Mouse (Mus musculus) G1E (cell line): ENCODE data around the gene Mrpl22. TPM values are rescaled to one million over a fixed set of nuclear protein-coding genes. Genes with fewer than 3 reads are reported as not detected.

Experiments used
- ATAC-seq: 2 replicates; pipeline ENCODE4 v1.8.0; 2016; ENCODE audit warnings: mild to moderate bottlenecking; ENCODE audit not compliant: insufficient number of reproducible peaks, poor library complexity, low FRiP score, severe bottlenecking; ENCODE audit errors: extremely low read depth
- DNase-seq: peaks from one replicate; pipeline ENCODE4 v3.0.0; 2012; ENCODE audit warnings: low spot score
- H3K27me3 ChIP-seq: 2 replicates; pipeline ENCODE4 v1.6.1; 2012; ENCODE audit warnings: mild to moderate bottlenecking, low read length, inconsistent platforms; ENCODE audit not compliant: insufficient read depth
- H3K36me3 ChIP-seq: replicated peaks from 2 replicates; pipeline ENCODE3; 2012; ENCODE audit warnings: mild to moderate bottlenecking, inconsistent platforms
- H3K4me1 ChIP-seq: 2 replicates; pipeline ENCODE4 v1.6.1; 2012; ENCODE audit warnings: low read depth, low read length, inconsistent platforms, mixed read lengths; ENCODE audit not compliant: insufficient read depth
- H3K4me3 ChIP-seq: 2 replicates; pipeline ENCODE4 v1.5.1; 2012; ENCODE audit warnings: low read depth, mild to moderate bottlenecking, inconsistent platforms, low read length, moderate library complexity, mixed read lengths
- H3K9me3 ChIP-seq: replicated peaks from 2 replicates; pipeline ENCODE4 v1.6.1; 2012; ENCODE audit warnings: inconsistent platforms
- CTCF ChIP-seq: IDR thresholded peaks from 2 replicates; pipeline ENCODE4 v1.5.1; 2012; ENCODE audit warnings: low read depth, low read length, inconsistent platforms, mixed read lengths
- GATA1 ChIP-seq: IDR thresholded peaks from 2 replicates; pipeline ENCODE4 v1.6.1; 2012; ENCODE audit warnings: borderline replicate concordance, low read length, inconsistent platforms, mixed read lengths
- GATA2 ChIP-seq: IDR thresholded peaks from 2 replicates; pipeline ENCODE4 v1.6.1; 2012; ENCODE audit warnings: low read depth, low read length, inconsistent platforms, borderline replicate concordance
- POLR2AphosphoS5 ChIP-seq: IDR thresholded peaks from 2 replicates; pipeline ENCODE4 v1.6.1; 2012; ENCODE audit warnings: low read depth, low read length, inconsistent platforms; ENCODE audit not compliant: insufficient replicate concordance
- TAL1 ChIP-seq: conservative IDR thresholded peaks from 2 replicates; pipeline ENCODE4 v1.6.1; 2012; ENCODE audit warnings: low read depth, low read length, inconsistent platforms, mixed read lengths
- polyA plus RNA-seq: library from polyadenylated mRNA; stranded (reverse); fragments of >175 nt; gene quantifications from 2 replicates; pipeline ENCODE4 v1.2.3, GENCODE M21; 2012
- total RNA-seq, 2 experiments: library from RNA; stranded (forward) in 1 of 2; stranded (reverse) in 1 of 2; fragments of 200-1000 nt in 1 of 2; fragments of >200 nt in 1 of 2; fragmentation: Nextera tagmentation in 1 of 2; gene quantifications; 2 replicates each; pipeline ENCODE4 v1.2.3; 2014 to 2017

Gene Mrpl22
- total and polyA plus RNA-seq, 3 experiments, result 19.0 to 72.6 (median 67.5) TPM

DNA sequence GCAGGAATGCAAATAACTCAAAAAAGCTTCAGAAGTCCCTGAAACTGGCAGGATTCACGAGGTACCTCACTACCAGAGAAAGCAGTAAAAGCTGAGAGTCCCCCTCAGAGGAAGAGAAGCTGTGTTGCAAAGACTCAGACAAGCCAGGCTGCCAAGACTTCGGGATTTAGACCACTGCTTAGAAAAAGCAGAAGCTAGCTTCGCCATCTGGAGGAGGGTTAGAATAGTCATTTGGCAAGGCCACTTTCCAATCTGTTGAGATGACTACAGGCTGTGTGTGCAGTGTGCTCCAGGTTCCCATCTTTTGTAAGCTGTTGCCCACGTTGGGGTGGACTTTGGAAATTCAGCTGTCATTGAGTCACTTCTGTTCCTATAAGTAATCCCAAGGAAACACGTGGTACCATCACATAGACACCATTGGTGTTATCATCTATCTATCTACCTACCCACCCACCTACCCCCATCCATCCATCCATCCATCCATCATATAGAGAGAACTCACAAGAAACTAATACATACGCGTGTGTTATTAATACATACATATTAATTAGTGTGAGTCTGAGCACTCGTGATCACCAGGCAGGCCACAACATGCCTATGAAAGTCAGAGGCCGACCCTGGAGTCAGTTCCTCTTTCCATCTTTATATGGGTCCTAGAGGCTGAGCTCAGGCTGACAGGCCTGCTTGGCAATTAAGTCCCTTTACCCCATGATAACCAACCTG lies 27.6 kb upstream of the Mrpl22 start:
- TF ChIP-seq TAL1, result no peak
- no peak for TF ChIP-seq POLR2AphosphoS5
- no peak for TF ChIP-seq GATA2
- no peak for TF ChIP-seq GATA1
- no peak for TF ChIP-seq CTCF
- H3K27me3 ChIP-seq, result no peaks in the 10 kb centered on the region
- peaks cover 96% of the 10 kb centered on the region for H3K36me3 ChIP-seq
- DNase-seq (no peak), ATAC-seq (peak; percentile 28; the same call in 1 of the 2 replicates)
- no peak overlapping the region for H3K4me3 ChIP-seq
- H3K9me3 ChIP-seq, result no peaks in the 10 kb centered on the region
- H3K4me1 ChIP-seq, result peaks cover 2% of the 10 kb centered on the region; the same call in 1 of the 2 replicates

DNA sequence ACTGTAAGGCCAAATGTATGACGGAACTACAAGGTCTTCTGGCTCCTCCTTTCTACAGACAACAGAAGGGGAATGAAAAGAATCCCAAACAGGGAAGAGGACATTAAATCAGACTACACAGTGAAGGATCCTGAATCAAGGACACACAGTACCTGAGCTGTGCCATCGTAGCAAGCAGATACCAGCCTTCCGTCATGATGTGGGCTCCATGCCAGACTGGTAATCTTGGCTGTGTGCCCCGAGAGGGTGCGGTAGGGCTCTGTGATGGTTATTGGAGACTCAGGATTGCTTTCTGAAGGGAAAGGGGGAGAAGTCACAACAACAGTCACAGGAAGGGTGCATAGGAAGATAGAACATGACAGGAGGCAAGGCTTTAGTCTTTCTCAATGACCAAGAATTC lies 25.2 kb upstream of the Mrpl22 start:
- DNase-seq, result no peak
- ATAC-seq, result no peak
- H3K27me3 ChIP-seq, result no peaks in the 10 kb centered on the region
- peaks cover 3% of the 10 kb centered on the region; the same call in 1 of the 2 replicates for H3K4me1 ChIP-seq
- peaks cover 95% of the 10 kb centered on the region for H3K36me3 ChIP-seq
- H3K9me3 ChIP-seq, result no peaks in the 10 kb centered on the region
- TF ChIP-seq GATA1 (no peak), CTCF (no peak), GATA2 (no peak), TAL1 (no peak), POLR2AphosphoS5 (no peak)
- no peak overlapping the region for H3K4me3 ChIP-seq

DNA sequence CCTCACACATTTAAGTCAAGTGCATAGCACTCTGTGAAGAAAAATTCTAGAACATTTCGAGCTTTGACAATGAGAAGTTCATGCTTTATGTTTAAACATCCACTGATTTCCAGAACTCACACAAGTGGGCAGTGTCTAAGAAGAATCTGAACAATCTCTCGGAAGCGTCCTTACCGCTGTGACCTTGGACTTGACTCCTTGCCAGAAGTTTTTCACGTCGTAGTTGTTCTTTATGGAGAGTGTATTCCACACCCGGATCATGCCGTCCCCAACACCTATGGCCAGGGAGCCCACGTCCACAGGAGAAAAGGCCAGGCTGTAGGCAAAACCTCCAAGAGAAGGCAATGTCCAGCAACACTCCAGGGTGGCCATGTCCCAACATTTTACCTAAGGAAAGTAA lies 16.0 kb upstream of the Mrpl22 start:
- TF ChIP-seq CTCF (no peak), POLR2AphosphoS5 (no peak), TAL1 (no peak), GATA2 (no peak), GATA1 (no peak)
- Histone ChIP-seq H3K27me3 (no peaks in the 10 kb centered on the region), H3K9me3 (no peaks in the 10 kb centered on the region), H3K36me3 (peaks cover 94% of the 10 kb centered on the region), H3K4me1 (no peaks in the 10 kb centered on the region), H3K4me3 (no peak overlapping the region)
- ATAC-seq (no peak), DNase-seq (no peak)

DNA sequence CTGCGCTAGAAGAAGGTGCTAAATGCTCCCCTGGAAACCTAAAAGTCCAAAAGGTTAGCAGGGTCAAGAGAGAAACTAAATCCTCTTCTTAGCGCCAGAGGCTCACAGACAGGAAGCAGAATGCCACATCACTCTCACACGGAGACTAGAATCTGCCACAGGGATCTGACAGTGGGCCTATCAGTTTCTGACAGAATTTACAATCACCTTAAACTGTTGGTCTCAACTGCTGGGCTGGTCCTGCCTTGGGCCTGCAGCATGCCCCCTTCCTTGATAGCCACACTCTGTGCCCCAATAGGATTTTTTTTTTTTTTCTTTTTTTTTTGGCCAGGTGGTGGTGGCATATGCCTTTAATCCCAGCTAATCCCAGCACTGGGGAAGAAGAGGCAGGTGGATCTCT lies 14.6 kb upstream of the Mrpl22 start:
- Histone ChIP-seq H3K27me3 (no peaks in the 10 kb centered on the region), H3K4me3 (no peak overlapping the region), H3K4me1 (no peaks in the 10 kb centered on the region), H3K9me3 (no peaks in the 10 kb centered on the region), H3K36me3 (peaks cover 94% of the 10 kb centered on the region)
- TF ChIP-seq GATA2, result no peak
- TF ChIP-seq CTCF, result no peak
- no peak for TF ChIP-seq TAL1
- TF ChIP-seq POLR2AphosphoS5, result no peak
- TF ChIP-seq GATA1, result no peak
- DNase-seq, result no peak
- no peak for ATAC-seq

DNA sequence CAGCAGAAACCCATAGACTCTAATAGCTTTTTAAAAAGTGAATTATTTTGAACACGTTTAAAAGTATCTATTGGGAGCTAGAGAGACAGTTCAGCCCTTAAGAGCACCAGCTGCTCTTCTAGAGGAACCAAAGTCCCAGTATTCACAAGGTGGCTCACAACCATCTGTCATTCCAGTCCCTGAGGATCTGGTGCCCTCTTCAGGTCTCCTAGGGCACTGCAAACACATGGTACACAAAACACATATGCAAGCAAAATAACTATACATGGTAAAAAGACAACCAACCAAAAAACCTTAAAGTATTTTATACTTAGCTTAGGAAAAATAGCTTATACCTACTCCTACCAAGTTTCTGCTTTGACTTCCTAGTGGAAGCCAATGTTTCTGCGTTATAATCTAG lies 6.4 kb upstream of the Mrpl22 start:
- H3K36me3 ChIP-seq, result peaks cover 68% of the 10 kb centered on the region
- no peak for ATAC-seq
- no peaks in the 10 kb centered on the region for H3K27me3 ChIP-seq
- no peak overlapping the region for H3K4me3 ChIP-seq
- TF ChIP-seq GATA2, result no peak
- TF ChIP-seq TAL1, result no peak
- no peak for TF ChIP-seq CTCF
- no peak for TF ChIP-seq POLR2AphosphoS5
- no peak for TF ChIP-seq GATA1
- no peak for DNase-seq
- peaks cover 2% of the 10 kb centered on the region; the same call in 1 of the 2 replicates for H3K9me3 ChIP-seq
- H3K4me1 ChIP-seq, result peaks cover 12% of the 10 kb centered on the region

DNA sequence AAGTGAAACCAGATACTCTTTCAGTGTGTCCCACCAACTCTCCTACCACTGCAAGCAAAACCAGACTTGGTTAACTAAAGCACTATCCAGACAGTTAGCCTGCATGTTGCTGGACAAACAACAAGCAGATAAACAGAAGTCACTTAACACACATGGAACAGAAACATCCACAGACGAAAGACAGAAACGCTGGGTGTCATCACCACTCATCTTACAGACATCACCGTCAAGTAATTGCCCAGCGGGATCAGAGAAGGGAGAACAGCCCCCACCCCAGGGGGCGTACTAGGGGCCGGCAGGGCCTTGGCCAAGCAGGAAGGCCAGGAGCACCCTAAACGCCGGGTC lies 3.7 kb upstream of the Mrpl22 start:
- H3K36me3 ChIP-seq, result peaks cover 42% of the 10 kb centered on the region
- no peak for DNase-seq
- ATAC-seq, result no peak; the same call in 1 of the 2 replicates

More for the DNA sequence above, 3.7 kb upstream of the Mrpl22 start:
- H3K4me1 ChIP-seq, result peaks cover 21% of the 10 kb centered on the region
- H3K4me3 ChIP-seq, result peak overlapping the region; percentile 99
- H3K9me3 ChIP-seq, result peaks cover 2% of the 10 kb centered on the region; the same call in 1 of the 2 replicates
- H3K27me3 ChIP-seq, result no peaks in the 10 kb centered on the region
- TF ChIP-seq GATA1 (no peak), CTCF (no peak), TAL1 (no peak), GATA2 (no peak), POLR2AphosphoS5 (no peak)
